9 mouse cellular contexts compared by ENCODE assay signal in the genomic region with DNA sequence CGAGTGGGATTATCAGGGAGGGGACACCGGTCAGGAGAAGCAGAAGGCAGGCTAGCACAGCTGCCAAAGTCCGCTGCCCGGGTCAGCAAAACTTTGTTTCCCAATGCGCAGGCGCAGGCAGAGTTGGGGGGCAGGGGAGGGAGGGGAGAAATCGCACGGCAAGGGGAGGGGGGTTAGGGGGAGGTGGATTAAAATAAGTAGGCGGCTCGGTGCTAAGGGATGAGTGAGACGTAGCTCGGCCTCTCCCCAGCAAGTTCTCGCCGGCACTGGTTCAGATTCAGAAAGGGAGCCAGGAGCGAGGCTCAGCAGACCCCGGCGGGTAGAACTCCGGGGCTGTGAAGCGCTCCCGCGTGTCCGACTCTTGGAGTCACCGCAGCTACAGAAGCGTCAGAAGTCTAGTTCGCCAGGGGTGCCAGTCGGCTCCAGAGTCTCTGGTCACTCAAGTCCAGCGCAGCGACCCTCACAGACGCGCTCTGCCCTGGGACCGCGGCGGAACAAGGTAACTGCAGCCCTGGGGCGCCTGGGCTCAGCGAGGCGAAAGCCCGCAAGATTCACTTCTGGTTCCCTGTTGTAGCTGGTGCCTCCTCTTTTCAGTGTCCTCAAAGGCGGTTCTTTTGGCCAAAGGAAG. TPM values are rescaled to one million over a fixed set of nuclear protein-coding genes. Genes with fewer than 3 reads are reported as not detected.
DNase-seq lines count a peak whose midpoint lies in the region; ATAC-seq lines count a peak whose summit lies in the region.
"Had no signal": no experiment of that assay in that cellular context is flagged by ENCODE, and none has a peak within 500 bp of the region (broad histone marks: within the 10 kb centered on the region; RNA-seq: fewer than 3 reads in every experiment).

No protein-coding gene starts in this region.

- peaks cover 59% of the 10 kb centered on the region for H3K27me3 ChIP-seq in hindbrain, embryonic 16.5 days (replicated peaks; ENCODE audit: control insufficient read depth, insufficient read depth, low read length)
- H3K27me3 ChIP-seq in liver, embryonic 12.5 days (replicated peaks) = peaks cover 98% of the 10 kb centered on the region
- H3K27me3 ChIP-seq in neural tube, embryonic 14.5 days (ENCODE audit: control insufficient read depth, insufficient read depth, low read length) = peaks cover 75% of the 10 kb centered on the region
- H3K27me3 ChIP-seq: CH12.LX had no signal

- peak; percentile 37; the same call in 1 of the 2 replicates for ATAC-seq in hindbrain, embryonic 16.5 days
- ATAC-seq in liver, embryonic 12.5 days = peak; percentile 49; the same call in 1 of the 2 replicates
- peak; percentile 47 for ATAC-seq in neural tube, embryonic 14.5 days (ENCODE audit: low read depth)

- intact Hi-C loops in left cerebral cortex, postnatal 4 days (cut with DNase I) = loop anchor here (5.0 kb wide), 2 partner anchors 522 to 648 kb away; no protein-coding TSS in a partner anchor
- intact Hi-C loops in gastrocnemius, postnatal 14 days (cut with DNase I; ENCODE audit: low total_unique reads) = no loop called here

- peak overlapping the region; percentile 49 for H3K4me2 ChIP-seq in hindbrain, embryonic 16.5 days (ENCODE audit: low read length)
- H3K4me2 ChIP-seq in liver, embryonic 12.5 days = peak overlapping the region; percentile 56
- peak overlapping the region; percentile 48 for H3K4me2 ChIP-seq in neural tube, embryonic 14.5 days (ENCODE audit: low read depth, low read length)

- no peaks in the 10 kb centered on the region for H3K36me3 ChIP-seq in hindbrain, embryonic 16.5 days (ENCODE audit: control insufficient read depth, insufficient read depth, low read length)
- H3K36me3 ChIP-seq in liver, embryonic 12.5 days = no peaks in the 10 kb centered on the region
- no peaks in the 10 kb centered on the region for H3K36me3 ChIP-seq in neural tube, embryonic 14.5 days (ENCODE audit: control insufficient read depth, insufficient read depth, low read length)

- no peak overlapping the region for H3K27ac ChIP-seq in hindbrain, embryonic 16.5 days (ENCODE audit: low read depth, low read length)
- H3K27ac ChIP-seq in liver, embryonic 12.5 days = no peak overlapping the region
- H3K27ac ChIP-seq in neural tube, embryonic 14.5 days (ENCODE audit: low read depth, low read length) = no peak overlapping the region

- H3K9me3 ChIP-seq in hindbrain, embryonic 16.5 days (ENCODE audit: control insufficient read depth, low read length) = no peaks in the 10 kb centered on the region
- no peaks in the 10 kb centered on the region for H3K9me3 ChIP-seq in liver, embryonic 12.5 days (replicated peaks)
- H3K9me3 ChIP-seq in neural tube, embryonic 14.5 days (ENCODE audit: control insufficient read depth, low read length) = no peaks in the 10 kb centered on the region

- H3K9ac ChIP-seq in hindbrain, embryonic 16.5 days (ENCODE audit: low read depth, low read length) = no peak overlapping the region
- H3K9ac ChIP-seq in liver, embryonic 12.5 days = no peak overlapping the region
- no peak overlapping the region for H3K9ac ChIP-seq in neural tube, embryonic 14.5 days (replicated peaks; ENCODE audit: low read depth, low read length)

- WGBS in hindbrain, embryonic 16.5 days = 1% methylated on average over 34 of the region's 38 CpGs
- under 1% methylated on average over 37 of the region's 38 CpGs for WGBS in liver, embryonic 12.5 days (ENCODE audit: insufficient replicate concordance)
- WGBS in neural tube, embryonic 14.5 days = 0% methylated on average over 38 of the region's 38 CpGs

- H3K4me1 ChIP-seq in hindbrain, embryonic 16.5 days (ENCODE audit: control insufficient read depth, insufficient read depth, low read depth, low read length) = peaks cover 9% of the 10 kb centered on the region
- no peaks in the 10 kb centered on the region for H3K4me1 ChIP-seq in liver, embryonic 12.5 days
- H3K4me1 ChIP-seq in neural tube, embryonic 14.5 days (ENCODE audit: control insufficient read depth, insufficient read depth, low read length) = peaks cover 6% of the 10 kb centered on the region; the same call in 1 of the 2 replicates

- peak; percentile 42 for DNase-seq in left cerebral cortex, postnatal 4 days
- no peak for DNase-seq in left cerebral cortex, adult 18-20 months (ENCODE audit: low spot score in 2 of 2)
- peak; percentile 75 for DNase-seq in gastrocnemius, postnatal 14 days
- DNase-seq in ovary, postnatal 14 days (ENCODE audit: low spot score) = no peak
- no peak for DNase-seq in right cerebral cortex, postnatal 10 days (ENCODE audit: low spot score in 2 of 2)

- H3K4me3 ChIP-seq in hindbrain, embryonic 16.5 days (ENCODE audit: low read length) = peak overlapping the region; percentile 34
- H3K4me3 ChIP-seq in liver, embryonic 12.5 days = peak overlapping the region; percentile 37
- H3K4me3 ChIP-seq in neural tube, embryonic 14.5 days (ENCODE audit: low read depth, low read length) = peak overlapping the region; percentile 25

RNA-seq across cellular contexts. Expression of gene Osr1, which starts 4.4 kb away (rescaled TPM):
- total RNA-seq in left cerebral cortex, postnatal 4 days (2021) = 1 to 10 TPM; 4.4 to 6.0 TPM
- 1 to 10 TPM; 3.0 to 3.5 TPM for total RNA-seq in left cerebral cortex, adult 18-20 months (2021)
- 1 to 10 TPM; 3.6 to 4.4 TPM for total RNA-seq in gastrocnemius, postnatal 14 days (2021)
- polyA plus RNA-seq in hindbrain, embryonic 16.5 days (2015; fragmentation: Nextera tagmentation; extraction: Ambion mirVana) = 9.3 and 14.5 TPM in 2 replicates
- polyA plus RNA-seq in liver, embryonic 12.5 days (2016; fragmentation: Nextera tagmentation; extraction: Ambion mirVana) = 1.3 and 2.0 TPM in 2 replicates
- 1.9 and 14.5 TPM in 2 replicates for polyA plus RNA-seq in neural tube, embryonic 14.5 days (2014; fragmentation: Nextera tagmentation; extraction: Ambion mirVana)
- total RNA-seq: CH12.LX had no signal

Comparison
In these comparisons a context has a peak if more than half of its experiments do, and no peak if none do; other contexts are left out.
1. DNase-seq: peak in left cerebral cortex, postnatal 4 days (single experiment) and gastrocnemius, postnatal 14 days (single experiment); none in left cerebral cortex, adult 18-20 months (0 of 2), ovary, postnatal 14 days (single experiment) and right cerebral cortex, postnatal 10 days (0 of 2).
2. Peak in every context shown above with its lines, with median percentiles within 50 percentile points of each other: ATAC-seq, H3K4me2 ChIP-seq and H3K4me3 ChIP-seq.